Mouse (Mus musculus): Measurements from ENCODE around the gene Afap1l2.
A peak's percentile ranks its signal among the peaks of the same experiment; 100 is the strongest.

The Afap1l2 gene

GRCm38 (mm10) chr19:56936253-56936652, 71.8 kb downstream of the Afap1l2 start:
- no peak for DNase-seq (ENCODE audit: low read depth)

DNA sequence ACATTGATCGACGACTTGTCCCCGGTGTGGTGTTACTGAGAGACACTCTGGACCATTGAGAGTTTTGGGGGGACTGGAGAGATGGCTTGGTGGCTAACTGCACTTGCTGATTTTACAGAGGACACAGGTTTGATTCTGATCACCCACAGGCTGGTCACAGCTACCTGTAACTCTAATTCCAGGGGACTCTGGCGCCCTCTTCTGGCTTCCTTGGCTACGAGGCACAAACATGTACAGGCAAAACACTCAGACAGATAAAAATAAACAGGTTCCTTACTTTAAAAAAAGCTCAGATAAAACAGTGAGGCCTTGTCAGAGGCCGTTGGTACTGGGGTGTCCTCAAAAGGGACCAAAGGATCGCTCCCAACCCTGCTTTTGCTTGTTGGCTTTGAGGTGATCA, 72.3 kb downstream of the Afap1l2 start:
- DNase-seq (ENCODE audit: low read depth) = no peak

- peak; percentile 22 for DNase-seq (ENCODE audit: low read depth)
Observed at GRCm38 (mm10) chr19:56935111-56935510, 72.9 kb downstream of the Afap1l2 start.

- DNase-seq (ENCODE audit: low read depth) = no peak
Observed at GRCm38 (mm10) chr19:56933800-56934199, 74.2 kb downstream of the Afap1l2 start.

GRCm38 (mm10) chr19:56930029-56930428, 78.0 kb downstream of the Afap1l2 start:
- no peak for DNase-seq (ENCODE audit: low read depth)

- peak; percentile 51 for DNase-seq (ENCODE audit: low read depth)
Observed at GRCm38 (mm10) chr19:56929392-56929791, 78.6 kb downstream of the Afap1l2 start.

DNA sequence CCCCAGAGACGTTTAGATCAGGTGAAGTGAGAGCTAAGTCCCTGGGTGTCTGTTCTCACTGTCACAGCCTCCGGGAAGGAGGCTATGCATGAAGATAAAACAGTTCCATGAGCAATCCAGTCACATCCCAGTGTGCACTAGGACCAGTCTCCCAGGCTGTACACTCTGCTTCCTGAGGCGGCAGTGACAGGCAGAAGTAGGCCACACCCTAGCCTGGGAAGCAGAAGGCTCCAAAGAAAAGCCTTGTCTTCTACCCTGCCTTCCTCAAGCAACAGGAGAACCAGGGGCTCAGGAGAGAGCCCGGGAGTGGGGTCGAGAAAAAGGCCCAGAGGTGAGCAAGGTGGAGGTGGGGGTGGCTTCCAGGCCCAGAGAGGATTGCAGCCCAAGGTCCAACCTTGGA, 86.3 kb downstream of the Afap1l2 start:
- DNase-seq (ENCODE audit: low read depth) = no peak

GRCm38 (mm10) chr19:56920232-56920631, 87.8 kb downstream of the Afap1l2 start:
- DNase-seq (ENCODE audit: low read depth) = no peak

DNA sequence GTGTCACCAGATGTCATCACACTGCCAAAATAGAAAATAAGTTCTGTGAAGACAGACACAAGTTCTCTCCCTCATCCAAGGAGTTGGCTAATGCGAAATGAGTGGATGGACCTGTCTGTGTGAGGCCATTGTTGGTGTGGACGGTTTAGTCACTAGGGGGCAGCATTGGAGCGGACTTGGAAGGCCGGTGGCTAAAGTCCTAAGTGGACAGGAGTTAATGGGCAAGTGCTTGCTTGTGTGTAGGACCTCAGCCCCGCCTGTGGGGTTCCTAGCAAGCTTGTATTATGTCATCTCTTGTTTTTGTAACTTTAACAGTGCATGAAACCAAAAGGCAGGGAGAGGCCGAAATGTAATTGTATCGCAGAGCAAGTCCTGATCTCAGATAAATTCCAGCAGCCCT, 88.4 kb downstream of the Afap1l2 start:
- DNase-seq (ENCODE audit: low read depth) = peak; percentile 96

- no peak for DNase-seq (ENCODE audit: low read depth)
Observed at GRCm38 (mm10) chr19:56915084-56915483, 92.9 kb downstream of the Afap1l2 start.

GRCm38 (mm10) chr19:56914658-56915057, 93.4 kb downstream of the Afap1l2 start:
- no peak for DNase-seq (ENCODE audit: low read depth)

- no peak for DNase-seq (ENCODE audit: low read depth)
Observed at GRCm38 (mm10) chr19:56913761-56914160, 94.3 kb downstream of the Afap1l2 start.

DNA sequence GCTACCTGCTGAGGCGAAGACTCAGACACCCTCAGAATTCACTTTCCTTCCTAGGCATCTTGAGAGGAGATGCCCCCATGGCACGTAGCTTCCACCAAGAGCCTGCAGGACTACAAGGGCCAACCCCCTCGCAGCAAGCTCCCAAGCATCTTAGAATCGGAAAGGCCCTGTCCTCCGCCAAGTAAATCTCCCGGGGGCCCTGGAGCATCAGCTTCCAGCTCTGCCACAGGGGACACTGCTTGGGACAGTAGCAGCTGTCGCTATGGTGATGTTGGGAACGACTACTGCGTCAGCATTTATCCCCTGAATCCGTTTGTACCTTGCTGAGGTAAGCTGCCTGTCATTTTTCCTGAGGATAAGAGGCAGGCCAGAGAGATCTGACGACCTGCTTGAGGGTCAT, 97.5 kb downstream of the Afap1l2 start:
- DNase-seq (ENCODE audit: low read depth) = no peak

GRCm38 (mm10) chr19:56908472-56909270, 99.4 kb downstream of the Afap1l2 start:
- DNase-seq (ENCODE audit: low read depth) = peak; percentile 87

DNA sequence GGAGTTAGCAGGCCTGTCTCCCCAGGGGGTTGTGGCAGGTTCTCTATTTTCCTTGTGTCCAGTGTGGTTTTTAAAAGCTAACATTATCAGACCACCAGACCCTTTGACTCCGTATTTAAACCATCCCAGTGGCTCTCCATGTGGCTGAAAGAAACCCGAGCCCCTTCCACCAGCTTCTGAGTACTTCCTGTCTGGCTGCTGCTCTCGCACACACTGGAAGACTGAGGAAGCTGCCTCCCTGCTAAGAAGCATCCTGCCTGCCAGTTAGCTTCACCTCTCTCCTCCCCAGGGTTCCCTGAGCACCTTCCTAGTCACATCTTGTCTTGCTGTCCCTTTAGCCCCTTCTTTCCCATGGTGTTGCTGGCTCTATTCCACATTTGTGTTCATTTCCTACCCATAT, 100.2 kb downstream of the Afap1l2 start:
- no peak for DNase-seq (ENCODE audit: low read depth)

GRCm38 (mm10) chr19:56905395-56905794, 102.6 kb downstream of the Afap1l2 start:
- no peak for DNase-seq (ENCODE audit: low read depth)

DNA sequence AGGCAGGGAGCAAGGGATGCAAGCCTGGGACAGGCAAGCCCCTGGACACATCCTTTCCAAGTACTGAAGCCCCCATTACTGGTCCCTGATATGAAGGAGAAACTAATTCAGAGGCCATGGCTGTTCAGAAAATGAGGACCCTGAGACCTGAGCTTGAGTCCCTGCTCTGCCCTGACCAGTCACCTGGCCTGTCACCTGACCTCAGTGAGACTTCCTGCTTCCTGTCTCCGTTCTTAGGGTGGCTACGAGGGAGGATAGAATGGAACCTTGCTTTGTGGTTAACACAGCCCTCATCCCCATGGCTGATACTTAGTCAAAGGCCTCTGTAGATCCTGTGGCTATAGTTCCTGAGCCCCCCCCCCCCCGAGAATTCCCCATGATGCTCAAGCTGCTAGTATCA, 103.9 kb downstream of the Afap1l2 start:
- DNase-seq (ENCODE audit: low read depth) = no peak

GRCm38 (mm10) chr19:56897654-56898053, 110.4 kb downstream of the Afap1l2 start:
- no peak for DNase-seq (ENCODE audit: low read depth)

GRCm38 (mm10) chr19:56893326-56893725, 114.7 kb downstream of the Afap1l2 start:
- no peak for DNase-seq (ENCODE audit: low read depth)

DNA sequence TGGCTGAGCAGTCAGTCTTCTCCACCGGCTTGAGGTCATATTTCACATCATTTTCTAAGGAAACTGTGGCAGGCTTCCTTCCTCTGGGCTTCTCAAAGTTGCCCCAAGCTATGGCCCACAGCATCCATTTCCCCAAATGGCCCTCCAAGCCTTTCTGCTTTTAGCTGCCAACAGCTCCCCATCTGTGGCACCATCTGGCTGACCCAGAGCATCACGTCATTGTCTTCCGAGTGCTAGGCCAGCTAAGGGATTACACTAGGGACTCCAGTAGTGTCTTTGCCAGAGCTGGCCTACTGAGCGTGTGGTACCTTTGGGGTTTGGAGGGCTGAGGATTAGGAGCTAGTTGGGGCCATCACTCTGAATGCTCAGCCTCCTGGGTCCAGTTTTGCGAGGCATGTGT, 115.4 kb downstream of the Afap1l2 start:
- no peak for DNase-seq (ENCODE audit: low read depth)

- DNase-seq (ENCODE audit: low read depth) = no peak
Observed at GRCm38 (mm10) chr19:56891438-56891837, 116.6 kb downstream of the Afap1l2 start.

- no peak for DNase-seq (ENCODE audit: low read depth)
Observed at GRCm38 (mm10) chr19:56888654-56889053, 119.4 kb downstream of the Afap1l2 start.

- DNase-seq (ENCODE audit: low read depth) = no peak
Observed at GRCm38 (mm10) chr19:56887879-56888278, 120.1 kb downstream of the Afap1l2 start.

DNA sequence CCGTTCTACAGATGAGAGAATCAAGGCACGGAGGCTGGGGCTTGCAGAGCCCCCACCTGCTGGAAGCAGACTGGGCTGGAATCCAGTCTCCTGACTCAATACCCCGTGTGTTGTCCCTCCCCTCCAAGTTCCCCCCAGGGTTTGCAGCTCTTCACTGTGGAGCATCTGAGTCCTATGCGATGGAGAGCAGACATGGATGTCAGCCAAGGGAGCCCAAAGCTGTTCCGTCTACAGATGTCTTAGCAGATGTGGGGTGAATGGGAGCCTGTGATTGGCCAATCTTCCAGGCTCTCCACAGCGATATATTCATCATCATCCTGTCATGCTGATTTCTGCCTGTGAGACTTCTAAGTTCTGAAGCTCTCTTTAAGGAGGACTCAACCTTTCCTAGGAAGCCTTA, 130.7 kb downstream of the Afap1l2 start:
- peak; percentile 54 for DNase-seq (ENCODE audit: low read depth)
